Mouse (Mus musculus) CH12.LX (cell line): ENCODE data around the gene Atp13a2. TPM values are rescaled to one million over a fixed set of nuclear protein-coding genes. Genes with fewer than 3 reads are reported as not detected.

ENCODE experiments used
- DNase-seq: peaks from one replicate; pipeline ENCODE4 v3.0.0-alpha.2; 2013; ENCODE audit errors: extremely low read depth
- H3K27ac ChIP-seq: 2 replicates; pipeline ENCODE4 v1.5.1; 2012; ENCODE audit warnings: low read depth, mild to moderate bottlenecking, control low read depth, moderate library complexity; ENCODE audit not compliant: insufficient read depth
- H3K27me3 ChIP-seq: replicated peaks from 2 replicates; pipeline ENCODE3; 2012; ENCODE audit warnings: inconsistent platforms
- H3K36me3 ChIP-seq, 2 experiments: replicated peaks in 1 of 2; 2 replicates each; pipeline versions ENCODE3 to v1.6.1; 2012; ENCODE audit warnings: inconsistent platforms in 1 of 2, low read length in 1 of 2, mild to moderate bottlenecking in 1 of 2, mixed read lengths in 1 of 2, moderate library complexity in 1 of 2; ENCODE audit not compliant: control insufficient read depth in 1 of 2, insufficient read depth in 1 of 2
- H3K4me1 ChIP-seq, 2 experiments: 2 replicates each; pipeline ENCODE4 v1.6.1; 2012; ENCODE audit warnings: inconsistent platforms in 1 of 2, moderate library complexity in 1 of 2; ENCODE audit not compliant: insufficient read depth in 2 of 2, control insufficient read depth in 1 of 2
- H3K4me2 ChIP-seq: 2 replicates; pipeline ENCODE4 v1.6.1; 2012; ENCODE audit warnings: low read depth, mild to moderate bottlenecking, control low read depth; ENCODE audit not compliant: poor library complexity, insufficient read depth, severe bottlenecking
- H3K4me3 ChIP-seq, 3 experiments: fragments of 150-350 bp in 1 of 3; sonication (generic) in 1 of 3; replicated peaks in 1 of 3; 2 replicates each; pipeline versions ENCODE3 to v1.5.1; 2011 to 2012; ENCODE audit warnings: low read depth in 2 of 3, low read length in 2 of 3, mild to moderate bottlenecking in 2 of 3, moderate library complexity in 2 of 3, control low read depth in 1 of 3, improper control_type of control experiment in 1 of 3, inconsistent platforms in 1 of 3, mixed read lengths in 1 of 3; ENCODE audit not compliant: poor library complexity in 1 of 3
- H3K79me2 ChIP-seq: replicated peaks from 2 replicates; pipeline ENCODE4 v1.6.1; 2012; ENCODE audit warnings: mild to moderate bottlenecking, moderate library complexity; ENCODE audit not compliant: control insufficient read depth, poor library complexity, insufficient read depth, severe bottlenecking; ENCODE audit errors: extremely low read depth
- H3K9ac ChIP-seq: 2 replicates; pipeline ENCODE4 v1.6.1; 2012; ENCODE audit warnings: low read depth, mild to moderate bottlenecking, control low read depth, moderate library complexity; ENCODE audit not compliant: insufficient read depth
- H3K9me3 ChIP-seq: replicated peaks from 2 replicates; pipeline ENCODE3; 2012; ENCODE audit warnings: low read length, inconsistent platforms, mixed read lengths
- CHD1 ChIP-seq: IDR thresholded peaks from 2 replicates; pipeline ENCODE4 v1.6.1; 2012; ENCODE audit warnings: low read depth, low read length, improper control_type of control experiment, inconsistent platforms
- ELF1 ChIP-seq: IDR thresholded peaks from 2 replicates; pipeline ENCODE4 v1.6.1; 2014; ENCODE audit warnings: low read depth, mild to moderate bottlenecking, inconsistent platforms, low read length, improper control_type of control experiment
- ETS1 ChIP-seq: conservative IDR thresholded peaks from 2 replicates; pipeline ENCODE4 v1.6.1; 2012; ENCODE audit warnings: low read depth, mild to moderate bottlenecking, inconsistent platforms, low read length, improper control_type of control experiment, moderate library complexity
- JUN ChIP-seq: IDR thresholded peaks from 2 replicates; pipeline ENCODE4 v1.6.1; 2011; ENCODE audit warnings: low read depth, mild to moderate bottlenecking, low read length, improper control_type of control experiment, moderate library complexity; ENCODE audit not compliant: insufficient read depth
- KAT2A ChIP-seq: IDR thresholded peaks from 2 replicates; pipeline ENCODE4 v1.6.1; 2012; ENCODE audit warnings: low read length, improper control_type of control experiment, inconsistent platforms; ENCODE audit not compliant: insufficient replicate concordance
- MAZ ChIP-seq: IDR thresholded peaks from 2 replicates; pipeline ENCODE4 v1.6.1; 2012; ENCODE audit warnings: low read depth, mild to moderate bottlenecking, inconsistent platforms, low read length, improper control_type of control experiment, moderate library complexity
- MEF2A ChIP-seq: IDR thresholded peaks from 2 replicates; pipeline ENCODE4 v1.6.1; 2014; ENCODE audit warnings: low read depth, mild to moderate bottlenecking, inconsistent platforms, low read length, improper control_type of control experiment, borderline replicate concordance
- MXI1 ChIP-seq: IDR thresholded peaks from 2 replicates; pipeline ENCODE4 v1.6.1; 2011; ENCODE audit warnings: mild to moderate bottlenecking, low read depth, low read length, improper control_type of control experiment
- MYC ChIP-seq: IDR thresholded peaks from 2 replicates; pipeline ENCODE4 v1.6.1; 2011; ENCODE audit warnings: low read depth, mild to moderate bottlenecking, improper control_type of control experiment, low read length
- PAX5 ChIP-seq: IDR thresholded peaks from 2 replicates; pipeline ENCODE4 v1.6.1; 2012; ENCODE audit warnings: low read length, inconsistent platforms, mixed read lengths
- POLR2A ChIP-seq: IDR thresholded peaks from 2 replicates; pipeline ENCODE4 v1.6.1; 2011; ENCODE audit warnings: low read depth, mild to moderate bottlenecking, improper control_type of control experiment, low read length
- POLR2AphosphoS2 ChIP-seq: IDR thresholded peaks from 2 replicates; pipeline ENCODE4 v1.6.1; 2011; ENCODE audit warnings: low read depth, low read length, improper control_type of control experiment
- SIN3A ChIP-seq: IDR thresholded peaks from 2 replicates; pipeline ENCODE4 v1.6.1; 2012; ENCODE audit warnings: low read length, improper control_type of control experiment, inconsistent platforms
- SMC3 ChIP-seq: IDR thresholded peaks from 2 replicates; pipeline ENCODE4 v1.6.1; 2011; ENCODE audit warnings: low read depth, low read length, improper control_type of control experiment
- USF1 ChIP-seq: IDR thresholded peaks from 2 replicates; pipeline ENCODE4 v1.6.1; 2014; ENCODE audit warnings: low read depth, mild to moderate bottlenecking, inconsistent platforms, low read length, improper control_type of control experiment
- USF2 ChIP-seq: conservative IDR thresholded peaks from 2 replicates; pipeline ENCODE4 v1.6.1; 2011; ENCODE audit warnings: low read depth, low read length, improper control_type of control experiment
- ZC3H11A ChIP-seq: IDR thresholded peaks from 2 replicates; pipeline ENCODE4 v1.6.1; 2012; ENCODE audit warnings: low read depth, mild to moderate bottlenecking, inconsistent platforms, low read length, improper control_type of control experiment
- ZNF384 ChIP-seq: IDR thresholded peaks from 2 replicates; pipeline ENCODE4 v1.6.1; 2012; ENCODE audit warnings: low read depth, low read length, improper control_type of control experiment, inconsistent platforms
- dilution Hi-C: fragments of 300-500 bp; cut with MboI; formaldehyde crosslinking; loops from 2 replicates; pipeline ENCODE4 v1.14.3; 2020; ENCODE audit warnings: low sequenced_read_pairs; ENCODE audit not compliant: extremely low pct_unique_long_range_greater_than_20kb, extremely low pct_ligation_motif_present
- in situ Hi-C: fragments of 300-500 bp; cut with MboI; formaldehyde crosslinking; loops from 3 replicates; pipeline ENCODE4 v1.14.3; 2019; ENCODE audit warnings: low sequenced_read_pairs, low pct_ligation_motif_present, low pct_unique_long_range_greater_than_20kb, mixed read lengths
- polyA plus RNA-seq: library from polyadenylated mRNA; unstranded; fragments of >175 nt; gene quantifications from 2 replicates; pipeline ENCODE4 v1.2.1, GENCODE M21; 2012; ENCODE audit warnings: low read depth; ENCODE audit not compliant: insufficient read length
- total RNA-seq, 2 experiments: library from RNA; depleted of rRNA; stranded (reverse); fragments of 300-350 nt in 1 of 2; fragments of >200 nt in 1 of 2; gene quantifications; 2 replicates each; pipeline ENCODE4 v1.2.3; 2012 to 2014

The Atp13a2 gene
- total and polyA plus RNA-seq, 3 experiments = 22.2 to 54.7 (median 48.5) TPM

DNA sequence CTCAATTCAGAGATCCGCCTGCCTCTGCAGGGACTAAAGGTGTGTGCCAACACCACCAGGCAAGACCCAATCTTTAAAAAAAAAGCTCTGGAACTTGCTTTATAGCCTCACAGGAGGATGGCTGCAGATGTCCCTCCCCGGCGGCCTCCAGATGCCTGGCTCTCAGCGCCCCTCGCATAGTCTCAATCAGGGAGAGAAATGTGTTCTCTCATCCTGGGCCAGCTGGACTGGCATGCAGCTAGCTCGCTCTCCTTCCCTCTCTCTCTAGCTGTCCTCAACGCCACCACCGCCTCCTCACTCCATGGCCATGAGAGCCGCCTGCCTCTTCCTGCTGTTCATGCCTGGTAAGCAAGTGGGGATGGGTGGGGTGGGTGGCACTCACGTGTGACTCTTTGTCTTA is 25.9 kb downstream of the Atp13a2 start:
- Histone ChIP-seq H3K9me3 (no peaks in the 10 kb centered on the region), H3K4me3 (no peak overlapping the region), H3K4me1 (peaks cover 0 to 5% of the 10 kb centered on the region in 2 experiments; a peak in 1 of 4 replicates), H3K27ac (no peak overlapping the region), H3K36me3 (peaks cover 3 to 33% of the 10 kb centered on the region in 2 experiments)
- no peak for DNase-seq
- dilution Hi-C loops (no loop called here), in situ Hi-C loops (no loop called here)
- TF ChIP-seq MEF2A = no peak
- TF ChIP-seq SIN3A = no peak
- no peak for TF ChIP-seq USF2
- TF ChIP-seq MXI1 = no peak
- TF ChIP-seq POLR2A = no peak
- no peak for TF ChIP-seq ZNF384
- no peak for TF ChIP-seq MYC
- no peak for TF ChIP-seq MAZ
- TF ChIP-seq ETS1 = no peak
- no peak for TF ChIP-seq ELF1
- TF ChIP-seq, all 38 proteins: peak for 0
- no peak overlapping the region for H3K9ac ChIP-seq
- H3K27me3 ChIP-seq = no peaks in the 10 kb centered on the region
- H3K4me2 ChIP-seq = no peak overlapping the region
- no peaks in the 10 kb centered on the region for H3K79me2 ChIP-seq

DNA sequence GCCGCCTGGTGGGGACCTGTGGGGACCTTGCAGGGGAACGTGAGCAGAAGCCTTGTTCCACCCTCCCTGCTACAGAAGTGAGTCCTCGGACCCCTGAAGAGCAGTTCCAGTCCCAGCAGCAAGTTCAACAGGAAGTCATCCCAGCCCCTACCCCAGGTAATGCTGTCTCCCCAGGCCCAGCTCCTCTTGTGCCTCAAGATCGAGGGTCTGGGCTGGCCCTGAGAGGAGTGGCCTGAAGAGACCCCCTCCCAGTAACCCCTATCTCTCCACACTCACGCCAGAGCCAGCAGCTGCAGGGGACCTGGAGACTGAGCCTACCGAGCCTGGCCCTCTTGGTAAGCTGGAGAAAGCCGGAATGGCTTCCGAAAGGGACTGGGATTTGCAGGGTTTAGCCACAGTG is 27.4 kb downstream of the Atp13a2 start:
- H3K79me2 ChIP-seq = no peaks in the 10 kb centered on the region
- dilution Hi-C loops = no loop called here
- no peak for DNase-seq
- no peak overlapping the region for H3K4me2 ChIP-seq
- TF ChIP-seq USF1 (no peak), POLR2AphosphoS2 (no peak), KAT2A (no peak), ETS1 (no peak), MAZ (no peak), CHD1 (no peak), ZC3H11A (no peak)
- peaks cover 2 to 5% of the 10 kb centered on the region in 2 experiments; a peak in 2 of 4 replicates for H3K4me1 ChIP-seq
- no peaks in the 10 kb centered on the region for H3K27me3 ChIP-seq
- no peak overlapping the region for H3K27ac ChIP-seq
- H3K4me3 ChIP-seq = no peak overlapping the region
- H3K9ac ChIP-seq = no peak overlapping the region
- H3K36me3 ChIP-seq = peaks cover 0 to 33% of the 10 kb centered on the region in 2 experiments
- no peaks in the 10 kb centered on the region for H3K9me3 ChIP-seq
- in situ Hi-C loops = no loop called here

DNA sequence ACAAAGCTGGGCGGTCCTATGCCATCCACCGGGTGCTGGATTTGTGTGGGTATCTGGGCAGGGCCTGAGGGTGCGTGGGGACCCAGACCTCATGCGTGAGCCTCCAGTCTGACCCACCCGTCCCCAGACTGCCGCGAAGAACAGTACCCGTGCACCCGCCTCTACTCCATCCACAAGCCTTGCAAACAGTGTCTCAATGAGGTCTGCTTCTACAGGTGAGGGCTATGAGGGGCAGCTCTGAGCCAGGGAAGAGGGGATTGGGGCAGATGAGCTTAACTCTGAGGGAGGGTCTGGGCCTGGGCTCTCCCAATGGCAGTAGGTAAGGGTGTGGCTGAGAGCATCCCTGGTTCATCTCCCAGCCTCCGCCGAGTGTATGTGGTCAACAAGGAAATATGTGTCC is 28.2 kb downstream of the Atp13a2 start:
- dilution Hi-C loops (no loop called here), in situ Hi-C loops (no loop called here)
- peaks cover 0 to 40% of the 10 kb centered on the region in 2 experiments for H3K36me3 ChIP-seq

More for the DNA sequence above, 28.2 kb downstream of the Atp13a2 start:
- no peak for DNase-seq
- Histone ChIP-seq H3K9me3 (no peaks in the 10 kb centered on the region), H3K27me3 (no peaks in the 10 kb centered on the region), H3K4me1 (peaks cover 2 to 5% of the 10 kb centered on the region in 2 experiments; a peak in 2 of 4 replicates), H3K79me2 (no peaks in the 10 kb centered on the region), H3K27ac (no peak overlapping the region), H3K4me3 (no peak overlapping the region), H3K9ac (no peak overlapping the region), H3K4me2 (no peak overlapping the region)
- TF ChIP-seq PAX5 (no peak), SIN3A (no peak), SMC3 (no peak), JUN (no peak), ZC3H11A (no peak)
